Mouse (Mus musculus): ENCODE results near the gene Vps29.

GRCm38 (mm10) chr5:122354492-122355067, 411 bp downstream of the Vps29 start:
- TF ChIP-seq CTCF (IDR thresholded peaks at IDR 0.05): peak; percentile 26
- no peak for TF ChIP-seq POLR2A (IDR thresholded peaks at IDR 0.05; ENCODE audit: insufficient read depth, low read depth, low read length)
- TF ChIP-seq EP300 (IDR thresholded peaks at IDR 0.05; ENCODE audit: insufficient read depth, low read depth, low read length): no peak

Measured in heart, adult 2 months (tissue).